Mouse (Mus musculus): ENCODE measurements around the gene Ftl1.

Gene Ftl1

GRCm38 (mm10) chr7:45421194-45421593 is 38.5 kb downstream of the Ftl1 start:
- in situ Hi-C loops (cut with MboI; ENCODE audit: low pct_unique_long_range_greater_than_20kb in 1 of 2, low sequenced_read_pairs in 2 of 2, unreplicated experiment in 1 of 2) = no loop called here

DNA sequence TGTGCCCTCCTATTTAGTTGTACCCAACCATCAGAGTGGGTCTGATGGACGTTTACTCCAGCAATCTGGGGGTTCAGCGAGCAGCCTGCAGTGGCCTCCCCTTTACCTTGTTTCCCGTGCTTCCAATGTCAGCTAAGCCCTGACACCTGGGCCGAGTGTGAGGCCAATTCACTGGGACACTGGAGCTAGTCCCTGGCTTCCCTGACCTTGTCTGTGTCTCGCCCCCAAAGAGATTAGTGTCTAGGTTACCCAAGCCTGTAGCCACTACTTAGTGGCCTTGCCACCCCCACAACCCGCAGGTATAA is 39.1 kb downstream of the Ftl1 start, which contains the start of gene Lhb:
Lhb (plus strand) TSS at position 206 of the 305 bp plus-strand sequence.
- in situ Hi-C loops (cut with MboI; ENCODE audit: low pct_unique_long_range_greater_than_20kb in 1 of 2, low sequenced_read_pairs in 2 of 2, unreplicated experiment in 1 of 2) = no loop called here

GRCm38 (mm10) chr7:45419859-45420614 is 39.6 kb downstream of the Ftl1 start:
- in situ Hi-C loops (cut with MboI; ENCODE audit: low pct_unique_long_range_greater_than_20kb in 1 of 2, low sequenced_read_pairs in 2 of 2, unreplicated experiment in 1 of 2) = no loop called here

- in situ Hi-C loops (cut with MboI; ENCODE audit: low pct_unique_long_range_greater_than_20kb in 1 of 2, low sequenced_read_pairs in 2 of 2, unreplicated experiment in 1 of 2) = no loop called here
Measured at GRCm38 (mm10) chr7:45417962-45418492, 41.7 kb downstream of the Ftl1 start.

DNA sequence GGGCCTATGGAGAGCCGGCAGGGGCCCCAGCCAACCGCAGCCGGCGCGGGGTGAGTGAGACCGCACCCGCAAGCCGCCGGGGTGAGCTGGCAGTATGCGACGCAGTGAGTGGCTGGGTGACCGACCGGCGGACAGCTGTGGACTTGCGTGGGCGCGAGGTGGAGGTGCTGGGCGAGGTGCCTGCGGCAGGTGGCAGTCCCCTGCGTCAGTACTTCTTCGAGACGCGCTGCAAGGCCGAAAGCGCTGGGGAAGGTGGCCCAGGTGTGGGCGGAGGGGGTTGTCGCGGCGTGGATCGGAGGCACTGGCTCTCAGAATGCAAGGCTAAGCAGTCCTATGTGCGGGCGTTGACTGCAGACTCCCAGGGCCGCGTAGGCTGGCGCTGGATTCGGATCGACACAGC is 44.0 kb downstream of the Ftl1 start:
- in situ Hi-C loops (cut with MboI; ENCODE audit: low pct_unique_long_range_greater_than_20kb in 1 of 2, low sequenced_read_pairs in 2 of 2, unreplicated experiment in 1 of 2) = no loop called here

GRCm38 (mm10) chr7:45414740-45415224 is 44.9 kb downstream of the Ftl1 start:
- in situ Hi-C loops (cut with MboI; ENCODE audit: low pct_unique_long_range_greater_than_20kb in 1 of 2, low sequenced_read_pairs in 2 of 2, unreplicated experiment in 1 of 2) = no loop called here

GRCm38 (mm10) chr7:45413864-45414739 is 45.6 kb downstream of the Ftl1 start:
- in situ Hi-C loops (cut with MboI; ENCODE audit: low pct_unique_long_range_greater_than_20kb in 1 of 2, low sequenced_read_pairs in 2 of 2, unreplicated experiment in 1 of 2) = no loop called here

DNA sequence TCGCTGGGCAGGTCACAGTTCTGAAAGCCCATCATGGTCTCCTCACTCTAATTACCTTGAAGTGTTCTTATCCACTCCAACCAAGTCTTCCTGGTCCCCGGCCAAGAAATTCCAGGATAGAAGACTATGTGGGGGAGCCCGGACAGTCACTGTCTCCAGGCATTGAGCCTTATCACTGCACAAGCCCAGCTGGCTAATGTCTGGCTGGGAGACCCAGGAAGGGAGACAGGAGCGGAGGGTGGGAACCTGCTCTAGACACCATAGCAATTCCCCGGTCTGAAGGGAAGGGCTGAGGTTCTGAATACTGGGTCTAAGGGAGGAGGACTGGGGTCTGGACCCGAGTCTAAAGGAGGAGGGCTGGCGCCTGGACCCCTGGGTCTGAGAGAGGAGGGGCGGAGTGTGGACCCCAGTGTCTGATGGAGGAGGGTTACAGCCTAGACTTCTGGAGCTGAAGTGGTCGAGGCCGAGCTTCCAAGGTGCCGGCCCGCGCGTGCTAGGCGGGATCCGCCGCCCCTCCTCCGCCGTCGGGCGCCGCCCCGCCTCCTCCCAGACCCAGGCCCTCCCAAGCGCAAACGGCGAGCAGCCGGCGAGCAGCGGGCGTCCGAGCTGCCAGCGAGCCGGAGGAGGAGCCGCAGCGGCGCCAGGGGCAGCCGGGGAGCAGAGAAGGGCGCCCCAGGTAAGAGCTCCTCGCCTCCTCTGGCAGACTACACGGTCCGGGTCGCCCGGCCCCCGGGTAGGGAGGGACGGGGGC is 46.4 kb downstream of the Ftl1 start, which contains the start of gene Ntf5:
Ntf5 (plus strand) TSS at position 583 of the 751 bp plus-strand sequence.
- in situ Hi-C loops (cut with MboI; ENCODE audit: low pct_unique_long_range_greater_than_20kb in 1 of 2, low sequenced_read_pairs in 2 of 2, unreplicated experiment in 1 of 2) = no loop called here

DNA sequence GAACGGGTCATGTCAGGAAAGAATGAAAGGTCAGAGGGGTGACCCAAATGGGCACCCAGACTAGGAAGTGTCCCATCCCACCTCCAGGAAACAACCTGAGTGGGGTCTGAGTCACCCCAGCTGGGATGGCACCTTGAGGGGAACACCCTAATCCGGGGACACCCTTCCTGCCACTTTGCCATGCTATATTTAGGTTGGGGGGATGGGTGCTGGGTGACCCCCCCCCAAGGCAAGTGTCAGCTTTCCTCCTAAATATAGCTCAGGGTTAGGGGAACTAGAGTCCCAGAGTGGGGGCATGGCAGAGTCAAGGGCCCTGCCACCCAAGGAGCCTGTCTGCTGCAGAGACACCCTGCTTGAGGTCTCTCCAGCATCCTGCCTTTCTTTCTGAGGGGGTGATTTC is 47.3 kb downstream of the Ftl1 start:
- in situ Hi-C loops (cut with MboI; ENCODE audit: low pct_unique_long_range_greater_than_20kb in 1 of 2, low sequenced_read_pairs in 2 of 2, unreplicated experiment in 1 of 2) = no loop called here

- in situ Hi-C loops (cut with MboI; ENCODE audit: low pct_unique_long_range_greater_than_20kb in 1 of 2, low sequenced_read_pairs in 2 of 2, unreplicated experiment in 1 of 2) = no loop called here
Measured at GRCm38 (mm10) chr7:45409497-45410163, 50.1 kb downstream of the Ftl1 start.

DNA sequence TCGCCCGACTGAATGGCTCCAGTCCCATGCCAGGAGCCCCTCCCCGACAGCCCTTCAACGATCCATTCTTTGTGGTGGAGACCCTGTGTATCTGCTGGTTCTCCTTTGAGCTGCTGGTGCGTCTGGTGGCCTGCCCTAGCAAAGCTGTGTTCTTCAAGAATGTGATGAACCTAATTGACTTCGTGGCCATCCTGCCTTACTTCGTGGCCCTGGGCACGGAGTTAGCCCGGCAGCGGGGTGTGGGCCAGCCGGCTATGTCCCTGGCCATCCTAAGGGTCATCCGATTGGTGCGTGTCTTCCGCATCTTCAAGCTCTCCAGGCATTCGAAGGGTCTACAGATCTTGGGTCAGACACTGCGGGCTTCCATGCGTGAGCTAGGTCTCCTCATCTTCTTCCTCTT is 50.7 kb downstream of the Ftl1 start:
- in situ Hi-C loops (cut with MboI; ENCODE audit: low pct_unique_long_range_greater_than_20kb in 1 of 2, low sequenced_read_pairs in 2 of 2, unreplicated experiment in 1 of 2) = no loop called here

DNA sequence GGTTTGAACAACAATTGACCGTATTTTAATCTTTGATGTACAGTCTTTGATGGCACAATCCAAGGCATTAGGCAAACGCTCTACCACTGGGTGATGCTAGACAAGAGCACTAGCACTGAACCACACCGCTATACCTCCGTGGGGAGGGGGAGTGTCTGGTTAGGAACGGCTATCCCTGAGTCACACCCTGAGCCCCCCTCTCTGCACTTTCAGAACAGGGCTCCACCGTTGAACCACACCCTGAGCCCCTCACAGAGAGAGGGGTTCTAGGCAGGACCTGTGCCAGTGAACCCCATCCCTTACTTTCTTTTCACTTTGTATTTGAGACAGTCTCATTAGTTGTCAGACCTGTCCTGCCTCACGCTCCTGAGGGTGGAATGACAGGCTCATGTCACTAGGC is 51.3 kb downstream of the Ftl1 start:
- in situ Hi-C loops (cut with MboI; ENCODE audit: low pct_unique_long_range_greater_than_20kb in 1 of 2, low sequenced_read_pairs in 2 of 2, unreplicated experiment in 1 of 2) = no loop called here
